In the genomic region with DNA sequence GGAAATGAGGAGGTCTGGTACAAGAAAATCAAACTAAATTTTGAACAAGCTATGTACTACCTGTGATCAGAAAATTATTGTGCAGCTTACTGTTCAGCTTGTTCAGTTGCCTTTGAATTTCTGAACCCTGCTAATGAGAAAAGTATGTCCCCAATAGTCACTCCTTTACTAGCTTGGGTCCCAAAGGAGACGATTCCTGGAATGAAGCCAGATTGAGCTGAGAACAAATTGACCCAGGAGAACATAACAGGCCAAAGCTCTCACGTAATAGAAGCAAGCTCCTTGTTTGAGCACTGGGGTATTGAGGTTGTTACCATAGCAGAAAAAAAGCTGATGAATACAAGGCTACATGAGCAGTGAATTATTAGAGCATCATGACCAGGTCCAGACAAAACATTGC, we compare ENCODE assay signal across 8 mouse cellular contexts.
"Had no signal": no experiment of that assay in that cellular context is flagged by ENCODE, and none has a peak within 500 bp of the region (broad histone marks: within the 10 kb centered on the region; RNA-seq: fewer than 3 reads in every experiment).

No protein-coding gene starts in this region.

- DNase-seq: kidney, adult 9 months; kidney, postnatal 14 days; kidney, postnatal 4 days; left cerebral cortex, postnatal 4 days; liver, postnatal 0 days; lung, embryonic 14.5 days; thymus, adult 2 months; thymus, postnatal 14 days had no signal
